Mouse (Mus musculus) liver, embryonic 15.5 days (tissue): ENCODE measurements around the gene Taar4. TPM values are rescaled to one million over a fixed set of nuclear protein-coding genes. Genes with fewer than 3 reads are reported as not detected.

Experiments used
- ATAC-seq: fragments of 200-750 bp; cut with Nextera tagmentation; 2 replicates; pipeline ENCODE4 v1.8.0; 2017; ENCODE audit warnings: moderate number of reproducible peaks, mild to moderate bottlenecking, moderate library complexity; ENCODE audit not compliant: insufficient read depth
- H3K27ac ChIP-seq: fragments of 300-500 bp; sonication (generic); replicated peaks from 2 replicates; pipeline ENCODE4 v1.5.1; 2015; ENCODE audit warnings: mild to moderate bottlenecking, inconsistent platforms
- H3K27me3 ChIP-seq: fragments of 300-500 bp; sonication (generic); 2 replicates; pipeline ENCODE4 v1.6.1; 2015; ENCODE audit warnings: mild to moderate bottlenecking, inconsistent platforms
- H3K36me3 ChIP-seq: fragments of 300-500 bp; sonication (generic); replicated peaks from 2 replicates; pipeline ENCODE4 v1.6.1; 2015; ENCODE audit warnings: moderate library complexity, mild to moderate bottlenecking, inconsistent platforms
- H3K4me1 ChIP-seq: fragments of 300-500 bp; sonication (generic); replicated peaks from 2 replicates; pipeline ENCODE4 v1.6.1; 2015; ENCODE audit warnings: inconsistent platforms
- H3K4me2 ChIP-seq: fragments of 300-500 bp; sonication (generic); 2 replicates; pipeline ENCODE4 v1.6.1; 2015; ENCODE audit warnings: moderate library complexity, mild to moderate bottlenecking, inconsistent platforms
- H3K4me3 ChIP-seq: fragments of 300-500 bp; sonication (generic); replicated peaks from 2 replicates; pipeline ENCODE4 v1.5.1; 2015; ENCODE audit warnings: mild to moderate bottlenecking, inconsistent platforms
- H3K9ac ChIP-seq: fragments of 300-500 bp; sonication (generic); 2 replicates; pipeline ENCODE4 v1.6.1; 2015; ENCODE audit warnings: moderate library complexity, mild to moderate bottlenecking, inconsistent platforms
- H3K9me3 ChIP-seq: fragments of 300-500 bp; sonication (generic); replicated peaks from 2 replicates; pipeline ENCODE4 v1.6.1; 2016; ENCODE audit warnings: inconsistent platforms
- WGBS: fragments of 180-500 bp; shearing (Covaris S2); methylation state at CpG from one replicate; pipeline ENCODE4 v1.1.7; 2015; ENCODE audit warnings: mixed read lengths; ENCODE audit not compliant: insufficient replicate concordance; 5-methylcytosine and 5-hydroxymethylcytosine counted together
- polyA plus RNA-seq: library from polyadenylated mRNA; unstranded; fragments of >200 nt; fragmentation: Nextera tagmentation; extraction: Ambion mirVana; gene quantifications from 2 replicates; pipeline ENCODE4 v1.2.1, GENCODE M21; 2015

Gene Taar4
- polyA plus RNA-seq, 1 experiment from 2014 or later, result not detected

DNA sequence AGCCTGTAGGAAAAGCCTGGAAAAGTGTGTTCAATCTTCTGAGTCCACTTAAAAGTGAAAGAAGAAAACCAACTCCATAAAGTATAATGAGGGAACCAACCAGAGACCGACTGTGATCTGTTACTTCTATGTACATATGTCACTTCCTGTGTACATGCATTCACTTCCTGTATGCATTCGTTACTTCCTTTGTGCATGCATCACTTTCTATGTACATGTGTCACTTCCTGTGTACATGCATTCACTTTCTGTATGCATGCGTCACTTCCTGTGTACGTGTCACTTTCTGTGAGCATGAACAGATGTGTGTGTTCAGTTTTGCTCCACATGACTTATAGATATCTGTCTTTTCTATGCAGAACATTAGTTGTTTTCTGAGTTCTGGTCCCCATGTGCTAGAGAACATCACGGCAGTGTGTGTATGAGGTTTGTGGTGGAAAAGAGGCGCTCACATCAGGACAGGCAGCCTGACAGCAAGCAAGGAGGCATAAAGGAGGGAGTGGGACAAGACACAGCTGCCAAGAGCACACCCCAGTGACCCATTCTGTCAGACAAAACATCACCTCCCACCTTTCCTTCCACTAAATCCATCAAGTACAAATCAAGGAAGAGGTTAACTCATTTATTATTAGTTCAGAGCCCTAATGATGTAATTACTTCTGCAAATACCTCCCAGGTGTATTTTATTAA lies 4.8 kb downstream of the Taar4 start:
- H3K4me1 ChIP-seq, result no peaks in the 10 kb centered on the region
- ATAC-seq, result no peak
- no peak overlapping the region for H3K4me2 ChIP-seq
- H3K4me3 ChIP-seq, result no peak overlapping the region
- 64% methylated on average over 6 of the region's 6 CpGs for WGBS
- H3K27me3 ChIP-seq, result no peaks in the 10 kb centered on the region
- H3K27ac ChIP-seq, result no peak overlapping the region
- no peaks in the 10 kb centered on the region for H3K9me3 ChIP-seq
- no peaks in the 10 kb centered on the region for H3K36me3 ChIP-seq
- H3K9ac ChIP-seq, result no peak overlapping the region

DNA sequence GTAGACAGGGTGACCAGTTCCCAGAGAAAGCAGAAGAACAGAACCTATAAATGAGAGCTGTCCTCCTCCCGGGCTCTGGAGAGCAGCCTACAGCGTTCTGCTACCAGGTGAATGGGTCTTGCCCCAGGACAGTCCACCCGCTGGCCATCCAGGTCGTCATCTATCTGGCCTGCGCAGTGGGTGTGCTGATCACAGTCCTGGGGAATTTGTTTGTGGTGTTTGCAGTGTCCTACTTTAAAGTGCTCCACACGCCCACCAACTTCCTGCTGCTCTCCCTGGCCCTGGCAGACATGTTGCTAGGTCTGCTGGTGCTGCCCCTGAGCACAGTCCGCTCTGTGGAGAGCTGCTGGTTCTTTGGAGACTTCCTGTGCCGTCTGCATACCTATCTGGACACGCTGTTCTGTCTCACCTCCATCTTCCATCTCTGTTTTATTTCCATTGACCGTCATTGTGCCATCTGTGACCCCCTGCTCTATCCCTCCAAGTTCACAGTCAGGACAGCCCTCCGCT lies 10.4 kb downstream of the Taar4 start, which contains the start of gene Taar5:
TSS of gene Taar5 (plus strand) at position 51 of the 510 bp plus-strand sequence.
- H3K9me3 ChIP-seq, result no peaks in the 10 kb centered on the region
- no peaks in the 10 kb centered on the region for H3K4me1 ChIP-seq
- H3K4me2 ChIP-seq, result no peak within 1 kb of the TSS
- no peaks in the 10 kb centered on the region for H3K36me3 ChIP-seq
- WGBS, result 63% methylated on average over 11 of the region's 11 CpGs
- no peak within 1 kb of the TSS for H3K9ac ChIP-seq
- H3K4me3 ChIP-seq, result no peak within 1 kb of the TSS
- no peaks in the 10 kb centered on the region for H3K27me3 ChIP-seq
- ATAC-seq, result no peak
- H3K27ac ChIP-seq, result no peak within 1 kb of the TSS

DNA sequence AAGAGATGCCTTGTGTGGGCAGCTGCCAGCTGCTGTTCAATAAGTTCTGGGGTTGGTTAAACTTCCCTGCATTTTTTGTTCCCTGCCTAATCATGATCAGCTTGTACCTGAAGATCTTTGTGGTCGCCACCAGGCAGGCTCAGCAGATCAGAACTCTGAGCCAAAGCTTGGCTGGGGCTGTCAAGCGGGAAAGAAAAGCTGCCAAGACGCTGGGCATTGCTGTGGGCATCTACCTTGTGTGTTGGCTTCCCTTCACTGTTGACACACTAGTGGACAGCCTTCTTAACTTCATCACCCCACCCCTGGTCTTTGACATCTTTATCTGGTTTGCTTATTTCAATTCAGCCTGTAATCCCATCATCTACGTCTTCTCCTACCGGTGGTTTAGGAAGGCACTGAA lies 11.0 kb downstream of the Taar4 start:
- Histone ChIP-seq H3K27ac (no peak overlapping the region), H3K27me3 (no peaks in the 10 kb centered on the region), H3K9ac (no peak overlapping the region), H3K4me1 (no peaks in the 10 kb centered on the region), H3K4me3 (no peak overlapping the region), H3K36me3 (no peaks in the 10 kb centered on the region), H3K9me3 (no peaks in the 10 kb centered on the region), H3K4me2 (no peak overlapping the region)
- ATAC-seq, result no peak
- 67% methylated on average over 5 of the region's 5 CpGs for WGBS

DNA sequence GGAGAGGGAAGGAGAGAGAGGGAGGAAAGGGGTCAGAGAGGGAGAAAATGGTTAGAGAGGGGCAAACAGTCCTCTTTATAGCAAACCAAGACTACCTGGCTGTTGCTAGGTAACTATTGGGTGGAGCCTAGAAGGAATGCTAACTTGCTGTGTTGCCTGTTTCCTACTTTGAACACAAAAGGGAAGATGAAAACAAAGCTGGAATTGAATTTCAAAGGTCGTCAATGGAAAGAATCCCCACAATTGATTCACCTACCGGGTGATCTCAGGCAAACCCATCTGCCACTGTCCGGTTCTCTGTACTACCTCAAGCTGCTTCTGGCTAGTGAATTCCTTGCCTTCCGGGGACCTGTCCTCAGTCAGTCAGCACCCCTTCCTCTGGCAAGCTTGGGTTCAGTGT lies 17.7 kb downstream of the Taar4 start:
- Histone ChIP-seq H3K4me3 (no peak overlapping the region), H3K4me2 (no peak overlapping the region), H3K36me3 (no peaks in the 10 kb centered on the region), H3K27me3 (no peaks in the 10 kb centered on the region), H3K27ac (no peak overlapping the region), H3K9ac (no peak overlapping the region), H3K9me3 (no peaks in the 10 kb centered on the region), H3K4me1 (no peaks in the 10 kb centered on the region)
- 43% methylated on average over 4 of the region's 4 CpGs for WGBS
- no peak for ATAC-seq

DNA sequence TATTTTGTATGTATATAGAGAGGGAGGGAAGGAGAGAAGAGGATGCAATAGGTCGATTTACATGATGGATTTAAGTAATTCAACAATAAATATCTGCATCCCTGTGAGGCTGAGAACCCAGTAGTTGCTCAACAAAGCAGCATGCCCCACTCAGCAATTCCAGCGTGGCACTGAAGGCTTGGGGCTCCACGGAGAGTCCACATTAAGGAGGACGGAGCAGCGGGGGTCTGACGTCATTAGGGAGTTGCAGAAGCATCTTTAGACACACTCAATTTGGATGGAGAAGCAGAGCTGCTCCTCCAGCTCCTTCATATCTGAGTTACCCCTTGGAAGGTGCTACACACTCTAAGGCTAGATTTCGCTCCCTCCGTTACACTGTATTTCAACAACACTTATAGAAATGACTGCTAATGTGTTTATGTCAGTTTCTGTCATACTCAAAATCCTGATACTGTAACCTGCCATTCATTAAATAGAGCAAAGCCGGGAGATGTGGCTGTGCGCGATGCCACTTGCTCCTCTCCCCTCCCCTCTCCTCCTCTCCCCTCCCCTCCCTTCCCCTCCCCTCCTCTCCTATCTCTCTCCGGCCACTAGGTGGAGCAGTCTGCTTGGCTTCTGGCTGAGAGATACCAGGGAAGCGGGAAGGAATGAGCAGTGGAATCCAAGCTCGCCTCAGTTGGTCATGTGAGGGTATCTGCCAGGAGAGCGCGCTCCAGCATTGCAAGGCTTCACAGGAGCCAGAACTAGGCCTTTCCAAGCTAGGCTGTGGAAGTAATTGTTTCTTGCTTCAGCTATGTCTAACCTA lies 18.8 kb downstream of the Taar4 start:
- H3K4me1 ChIP-seq, result no peaks in the 10 kb centered on the region
- no peak overlapping the region for H3K4me2 ChIP-seq
- H3K9ac ChIP-seq, result no peak overlapping the region
- no peak overlapping the region for H3K4me3 ChIP-seq
- no peaks in the 10 kb centered on the region for H3K9me3 ChIP-seq
- 33% methylated on average over 16 of the region's 16 CpGs for WGBS
- ATAC-seq, result peak; percentile 7; the same call in 1 of the 2 replicates
- no peaks in the 10 kb centered on the region for H3K36me3 ChIP-seq
- no peak overlapping the region for H3K27ac ChIP-seq
- H3K27me3 ChIP-seq, result no peaks in the 10 kb centered on the region

DNA sequence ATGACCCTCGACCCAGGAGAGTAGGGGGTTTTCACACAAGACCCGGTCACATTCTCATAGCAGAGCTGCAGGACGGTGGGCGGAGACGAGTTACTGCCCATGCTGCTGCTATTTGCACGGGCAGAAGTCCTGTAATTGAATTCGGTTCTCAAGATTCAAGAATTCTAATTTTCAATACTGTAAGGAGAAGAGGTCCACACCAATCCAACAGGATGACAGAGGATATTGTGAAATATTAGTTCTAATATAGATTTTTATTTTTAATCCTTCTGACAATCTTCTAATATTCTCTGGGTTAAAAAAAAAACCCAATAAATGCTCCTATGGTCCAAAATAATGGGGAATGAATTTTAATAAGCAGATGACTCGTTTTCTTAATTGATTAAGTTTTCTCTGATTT lies 25.3 kb downstream of the Taar4 start, which contains the start of gene Taar6:
TSS of gene Taar6 (minus strand) at position 101 of the 400 bp plus-strand sequence.
- Histone ChIP-seq H3K27ac (no peak within 1 kb of the TSS), H3K4me1 (no peaks in the 10 kb centered on the region), H3K9me3 (no peaks in the 10 kb centered on the region), H3K36me3 (no peaks in the 10 kb centered on the region), H3K9ac (no peak within 1 kb of the TSS), H3K4me3 (no peak within 1 kb of the TSS), H3K27me3 (no peaks in the 10 kb centered on the region), H3K4me2 (no peak within 1 kb of the TSS)
- no peak for ATAC-seq
- WGBS, result 59% methylated on average over 8 of the region's 8 CpGs

DNA sequence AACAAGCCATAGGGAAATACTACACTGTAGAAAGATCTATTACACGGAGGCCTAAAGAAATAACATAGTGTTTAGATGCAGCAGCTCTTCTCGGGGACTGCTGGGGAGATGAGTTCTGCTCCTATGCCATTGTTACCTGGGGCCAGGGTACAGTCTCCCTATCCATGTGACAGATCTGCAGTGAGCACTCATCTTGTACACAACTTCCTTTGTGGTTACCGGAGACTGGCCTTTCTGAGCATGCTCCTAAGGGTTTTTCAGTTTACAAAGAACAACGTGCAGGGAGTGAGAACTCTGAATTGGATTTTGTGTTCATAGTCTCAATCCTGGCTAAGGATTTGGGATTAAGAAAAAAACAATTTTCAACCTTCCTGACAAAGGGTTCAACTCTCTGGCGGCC lies 26.1 kb downstream of the Taar4 start:
- Histone ChIP-seq H3K27ac (no peak overlapping the region), H3K4me3 (no peak overlapping the region), H3K4me2 (no peak overlapping the region), H3K27me3 (no peaks in the 10 kb centered on the region), H3K9ac (no peak overlapping the region), H3K9me3 (no peaks in the 10 kb centered on the region), H3K4me1 (no peaks in the 10 kb centered on the region), H3K36me3 (no peaks in the 10 kb centered on the region)
- WGBS, result 36% methylated on average over 5 of the region's 5 CpGs
- ATAC-seq, result no peak

DNA sequence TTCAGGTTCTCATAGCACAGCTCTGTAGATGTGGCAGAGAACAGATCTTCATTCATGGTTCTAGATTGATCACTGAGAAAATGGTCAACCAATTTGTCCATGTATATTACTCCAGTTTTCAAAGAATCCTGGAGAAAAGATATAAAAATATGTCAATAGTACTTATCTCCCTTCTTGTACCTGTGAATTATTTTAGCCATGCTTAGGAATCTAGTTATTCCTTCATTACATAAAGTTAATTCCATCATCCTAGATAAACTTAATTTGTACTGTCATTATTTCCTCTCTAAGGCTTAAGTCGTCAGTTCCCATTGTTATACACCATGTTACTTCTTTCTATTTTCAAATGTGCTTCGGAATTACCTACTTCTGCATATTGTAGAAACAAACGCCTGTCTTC lies 33.1 kb downstream of the Taar4 start, which contains the start of gene Taar7a:
TSS of gene Taar7a (minus strand) at position 101 of the 400 bp plus-strand sequence.
- ATAC-seq, result no peak
- H3K27me3 ChIP-seq, result no peaks in the 10 kb centered on the region
- no peak within 1 kb of the TSS for H3K27ac ChIP-seq
- H3K36me3 ChIP-seq, result no peaks in the 10 kb centered on the region
- no peak within 1 kb of the TSS for H3K9ac ChIP-seq
- H3K4me3 ChIP-seq, result no peak within 1 kb of the TSS
- no peak within 1 kb of the TSS for H3K4me2 ChIP-seq
- no peaks in the 10 kb centered on the region for H3K4me1 ChIP-seq
- 65% methylated on average over 3 of the region's 3 CpGs for WGBS
- H3K9me3 ChIP-seq, result no peaks in the 10 kb centered on the region

DNA sequence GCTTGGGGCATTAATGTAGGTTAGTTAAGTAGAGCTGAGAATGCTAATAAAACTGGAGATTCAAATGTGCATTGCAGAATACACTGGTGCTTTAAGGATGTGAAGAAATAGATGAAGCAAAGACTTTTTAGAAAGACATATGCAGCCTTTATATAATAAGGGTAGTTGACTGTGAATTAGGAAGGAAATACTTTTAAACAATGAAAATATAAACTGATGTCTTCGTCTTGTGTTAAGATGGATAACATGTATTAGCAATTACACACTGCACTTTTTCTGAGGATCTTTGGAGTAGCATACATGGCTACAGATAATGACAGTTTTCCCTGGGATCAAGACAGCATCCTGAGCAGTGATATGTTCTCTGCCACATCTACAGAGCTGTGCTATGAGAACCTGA lies 39.3 kb downstream of the Taar4 start, which contains the start of gene Taar7b:
TSS of gene Taar7b (plus strand) at position 301 of the 400 bp plus-strand sequence.
- Histone ChIP-seq H3K4me2 (no peak within 1 kb of the TSS), H3K27ac (no peak within 1 kb of the TSS), H3K36me3 (no peaks in the 10 kb centered on the region), H3K27me3 (no peaks in the 10 kb centered on the region), H3K9ac (no peak within 1 kb of the TSS), H3K4me3 (no peak within 1 kb of the TSS), H3K9me3 (no peaks in the 10 kb centered on the region), H3K4me1 (no peaks in the 10 kb centered on the region)
- no peak for ATAC-seq
- WGBS, result 67% methylated on average over 1 of the region's 1 CpGs

DNA sequence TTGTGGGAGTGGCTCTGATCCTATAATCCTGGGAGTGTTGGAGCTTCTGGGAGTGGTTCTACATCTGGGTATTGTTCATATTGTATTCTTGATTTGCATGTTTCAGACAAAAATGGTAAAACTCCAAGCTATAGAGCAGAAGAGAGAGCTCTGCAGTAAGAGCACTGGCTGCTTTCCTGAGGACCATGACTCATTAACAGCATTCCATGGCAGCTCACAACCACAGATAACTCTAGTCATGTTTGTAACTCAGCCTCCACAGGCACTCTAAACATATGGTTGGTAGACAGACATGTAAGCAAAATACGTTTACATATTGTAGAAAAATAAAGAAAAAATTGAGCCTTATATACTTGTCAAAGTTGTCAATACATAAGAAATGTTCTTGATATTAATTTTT lies 46.1 kb downstream of the Taar4 start:
- Histone ChIP-seq H3K4me1 (peaks cover 20% of the 10 kb centered on the region), H3K4me3 (no peak overlapping the region), H3K9me3 (no peaks in the 10 kb centered on the region), H3K27me3 (no peaks in the 10 kb centered on the region), H3K36me3 (no peaks in the 10 kb centered on the region), H3K27ac (no peak overlapping the region), H3K4me2 (no peak overlapping the region), H3K9ac (no peak overlapping the region)
- no peak for ATAC-seq
- 31% methylated on average over 1 of the region's 1 CpGs for WGBS

DNA sequence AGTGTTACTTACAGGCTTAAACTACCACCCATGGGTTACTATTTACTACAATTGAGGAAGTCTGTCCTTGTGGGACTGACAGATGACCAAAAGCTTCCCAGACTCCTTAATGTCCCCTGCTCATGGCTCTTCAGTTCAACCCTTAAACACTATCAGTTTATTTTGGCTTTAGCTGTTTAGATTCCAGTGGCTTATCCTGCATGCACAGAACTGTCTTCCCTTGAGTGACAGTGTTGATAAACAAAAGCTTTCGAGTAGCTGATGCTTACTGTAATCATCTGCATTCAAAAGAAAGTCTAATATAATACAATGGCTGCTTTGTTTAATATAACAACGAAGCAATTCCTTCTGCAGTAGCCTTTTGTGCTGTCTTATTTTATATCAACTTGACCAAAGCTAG lies 46.7 kb downstream of the Taar4 start:
- Histone ChIP-seq H3K9ac (no peak overlapping the region), H3K27ac (no peak overlapping the region), H3K4me1 (peaks cover 20% of the 10 kb centered on the region), H3K27me3 (no peaks in the 10 kb centered on the region), H3K4me3 (no peak overlapping the region), H3K4me2 (no peak overlapping the region), H3K9me3 (no peaks in the 10 kb centered on the region), H3K36me3 (no peaks in the 10 kb centered on the region)
- peak; percentile 75 for ATAC-seq
- WGBS, result 17% methylated on average over 2 of the region's 2 CpGs
